Mouse (Mus musculus): ENCODE measurements around the gene Fam118a. TPM values are rescaled to one million over a fixed set of nuclear protein-coding genes. Genes with fewer than 3 reads are reported as not detected.

Fam118a gene
- polyA plus RNA-seq, 1 experiment = 45.2 TPM

GRCm38 (mm10) chr15:85072651-85073050 lies 43.9 kb downstream of the Fam118a start:
- no peak for DNase-seq (ENCODE audit: low spot score)

- no peak for DNase-seq (ENCODE audit: low spot score)
These were observed 56.9 kb downstream of the Fam118a start for GRCm38 (mm10) chr15:85085641-85086040.

Other genes with a start within 250 kb of the Fam118a start
- gene Phf21b, start 172.9 kb upstream of the Fam118a start, polyA plus RNA-seq (2012; rRNA removed) = 1.9 and 3.9 TPM in 2 replicates
- 0.52 and 0.63 TPM in 2 replicates for gene Gm29666, start 108.9 kb upstream of the Fam118a start, polyA plus RNA-seq (2012; rRNA removed)
- 10.1 and 13.9 TPM in 2 replicates for gene Nup50, start 105.5 kb upstream of the Fam118a start, polyA plus RNA-seq (2012; rRNA removed)
- 21.5 and 28.5 TPM in 2 replicates for gene 5031439G07Rik, start 40.4 kb upstream of the Fam118a start, polyA plus RNA-seq (2012; rRNA removed)
- gene Upk3a, start 11.8 kb upstream of the Fam118a start, polyA plus RNA-seq (2012; rRNA removed) = 1,094 and 1,493 TPM in 2 replicates
- gene Smc1b, start 103.0 kb downstream of the Fam118a start, polyA plus RNA-seq (2012; rRNA removed) = 0.21 and 0.22 TPM in 2 replicates
- gene Ribc2, start 103.1 kb downstream of the Fam118a start, polyA plus RNA-seq (2012; rRNA removed) = 0.63 and 0.83 TPM in 2 replicates
- 489 and 829 TPM in 2 replicates for gene Fbln1, start 177.0 kb downstream of the Fam118a start, polyA plus RNA-seq (2012; rRNA removed)